Mouse (Mus musculus) neural tube, embryonic 15.5 days (tissue): ENCODE results near the gene Pank4. TPM values are rescaled to one million over a fixed set of nuclear protein-coding genes. Genes with fewer than 3 reads are reported as not detected.

Experiments used
- ATAC-seq: fragments of 200-750 bp; cut with Nextera tagmentation; 2 replicates; pipeline ENCODE4 v1.8.0; 2017; ENCODE audit warnings: mild to moderate bottlenecking, moderate TSS enrichment, moderate library complexity; ENCODE audit not compliant: low FRiP score
- H3K27ac ChIP-seq: fragments of 300-500 bp; sonication (generic); replicated peaks from 2 replicates; pipeline ENCODE4 v1.5.1; 2015; ENCODE audit warnings: mild to moderate bottlenecking, inconsistent platforms
- H3K27me3 ChIP-seq: fragments of 300-500 bp; sonication (generic); replicated peaks from 2 replicates; pipeline ENCODE4 v1.6.1; 2015; ENCODE audit warnings: inconsistent platforms
- H3K36me3 ChIP-seq: fragments of 300-500 bp; sonication (generic); 2 replicates; pipeline ENCODE4 v1.6.1; 2015; ENCODE audit warnings: inconsistent platforms
- H3K4me1 ChIP-seq: fragments of 300-500 bp; sonication (generic); 2 replicates; pipeline ENCODE4 v1.6.1; 2015; ENCODE audit warnings: inconsistent platforms
- H3K4me2 ChIP-seq: fragments of 300-500 bp; sonication (generic); 2 replicates; pipeline ENCODE4 v1.6.1; 2015; ENCODE audit warnings: inconsistent platforms, mild to moderate bottlenecking, moderate library complexity
- H3K4me3 ChIP-seq: fragments of 300-500 bp; sonication (generic); replicated peaks from 2 replicates; pipeline ENCODE4 v1.5.1; 2015; ENCODE audit warnings: mild to moderate bottlenecking, inconsistent platforms
- H3K9ac ChIP-seq: fragments of 300-500 bp; sonication (generic); replicated peaks from 2 replicates; pipeline ENCODE4 v1.6.1; 2015; ENCODE audit warnings: mild to moderate bottlenecking, inconsistent platforms
- H3K9me3 ChIP-seq: fragments of 300-500 bp; sonication (generic); replicated peaks from 2 replicates; pipeline ENCODE4 v1.6.1; 2016; ENCODE audit warnings: inconsistent platforms
- WGBS: fragments of 180-500 bp; shearing (Covaris S2); methylation state at CpG from one replicate; pipeline ENCODE4 v1.1.7; 2015; ENCODE audit warnings: mixed read lengths; 5-methylcytosine and 5-hydroxymethylcytosine counted together
- polyA plus RNA-seq: library from polyadenylated mRNA; unstranded; fragments of >200 nt; fragmentation: Nextera tagmentation; extraction: Ambion mirVana; gene quantifications from 2 replicates; pipeline ENCODE4 v1.2.1, GENCODE M21; 2015

Pank4 gene
- polyA plus RNA-seq, 1 experiment from 2014 or later, result 37.4 TPM

GRCm38 (mm10) chr4:154929088-154929660 lies 34.7 kb upstream of the Pank4 start:
- Histone ChIP-seq H3K4me2 (no peak overlapping the region), H3K9ac (no peak overlapping the region), H3K9me3 (no peaks in the 10 kb centered on the region), H3K4me3 (no peak overlapping the region), H3K36me3 (no peaks in the 10 kb centered on the region), H3K27me3 (no peaks in the 10 kb centered on the region), H3K27ac (no peak overlapping the region), H3K4me1 (no peaks in the 10 kb centered on the region)
- 76% methylated on average over 12 of the region's 12 CpGs for WGBS
- ATAC-seq, result no peak

- no peak for ATAC-seq
- no peaks in the 10 kb centered on the region; the same call in 1 of the 2 replicates for H3K4me1 ChIP-seq
- 66% methylated on average over 13 of the region's 13 CpGs for WGBS
- no peaks in the 10 kb centered on the region for H3K36me3 ChIP-seq
- H3K9ac ChIP-seq, result no peak overlapping the region
- no peak overlapping the region for H3K4me3 ChIP-seq
- H3K27ac ChIP-seq, result no peak overlapping the region
- no peak overlapping the region for H3K4me2 ChIP-seq
- H3K27me3 ChIP-seq, result no peaks in the 10 kb centered on the region
- no peaks in the 10 kb centered on the region for H3K9me3 ChIP-seq
Observed at GRCm38 (mm10) chr4:154933306-154933907, 30.5 kb upstream of the Pank4 start.

DNA sequence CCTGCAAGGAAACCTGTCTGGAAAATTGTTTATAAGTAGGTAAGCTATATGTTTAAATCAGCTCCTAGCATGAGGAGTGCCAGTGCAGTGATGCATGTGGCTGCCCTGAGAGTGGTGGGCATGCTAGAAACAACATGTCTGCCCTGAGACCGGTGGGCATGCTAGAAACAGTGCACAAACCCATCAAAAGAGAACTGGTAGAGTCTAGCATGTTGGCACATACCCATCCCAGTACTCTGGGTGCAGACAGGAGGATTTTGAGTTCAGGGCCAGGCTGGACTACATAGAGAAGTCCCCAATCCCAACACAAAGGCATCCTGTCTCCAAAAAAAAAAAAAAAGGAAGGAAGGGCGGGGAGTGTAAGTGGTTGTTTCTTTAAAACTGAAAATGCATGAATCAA lies 29.1 kb upstream of the Pank4 start:
- Histone ChIP-seq H3K4me1 (no peaks in the 10 kb centered on the region; the same call in 1 of the 2 replicates), H3K27ac (no peak overlapping the region), H3K27me3 (no peaks in the 10 kb centered on the region), H3K9me3 (no peaks in the 10 kb centered on the region), H3K9ac (no peak overlapping the region), H3K4me2 (no peak overlapping the region), H3K4me3 (no peak overlapping the region), H3K36me3 (no peaks in the 10 kb centered on the region)
- ATAC-seq, result no peak
- WGBS, result 88% methylated on average over 2 of the region's 2 CpGs

DNA sequence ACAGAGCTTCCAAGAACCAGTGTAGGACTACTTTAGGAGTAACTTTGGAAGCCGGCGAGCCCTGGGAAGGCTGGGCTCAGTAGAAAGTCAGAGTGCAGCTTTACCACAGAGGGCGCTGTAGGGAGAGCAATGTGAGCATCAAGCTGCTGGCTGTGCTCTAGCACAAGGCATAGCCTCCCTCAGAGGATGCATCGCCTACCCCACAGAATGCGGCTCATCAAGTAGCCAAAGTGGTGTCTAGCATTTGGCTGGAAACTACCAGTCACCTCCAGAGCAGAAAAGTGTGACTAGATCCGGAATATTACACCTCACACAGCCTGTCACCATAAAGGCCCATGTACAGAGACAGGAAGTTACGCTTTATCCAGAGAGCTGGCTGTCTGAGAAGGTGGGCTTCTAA lies 28.1 kb upstream of the Pank4 start:
- Histone ChIP-seq H3K27me3 (no peaks in the 10 kb centered on the region), H3K4me1 (no peaks in the 10 kb centered on the region; the same call in 1 of the 2 replicates), H3K36me3 (no peaks in the 10 kb centered on the region), H3K27ac (no peak overlapping the region), H3K4me3 (no peak overlapping the region), H3K9ac (no peak overlapping the region), H3K4me2 (no peak overlapping the region), H3K9me3 (no peaks in the 10 kb centered on the region)
- ATAC-seq, result no peak
- WGBS, result 83% methylated on average over 7 of the region's 7 CpGs

- no peak for ATAC-seq
- H3K4me1 ChIP-seq, result no peaks in the 10 kb centered on the region; the same call in 1 of the 2 replicates
- H3K9ac ChIP-seq, result no peak overlapping the region
- no peaks in the 10 kb centered on the region for H3K9me3 ChIP-seq
- H3K27ac ChIP-seq, result no peak overlapping the region
- no peak overlapping the region for H3K4me2 ChIP-seq
- 56% methylated on average over 8 of the region's 8 CpGs for WGBS
- H3K27me3 ChIP-seq, result no peaks in the 10 kb centered on the region
- no peak overlapping the region for H3K4me3 ChIP-seq
- no peaks in the 10 kb centered on the region for H3K36me3 ChIP-seq
Observed at GRCm38 (mm10) chr4:154936542-154937255, 27.2 kb upstream of the Pank4 start.

DNA sequence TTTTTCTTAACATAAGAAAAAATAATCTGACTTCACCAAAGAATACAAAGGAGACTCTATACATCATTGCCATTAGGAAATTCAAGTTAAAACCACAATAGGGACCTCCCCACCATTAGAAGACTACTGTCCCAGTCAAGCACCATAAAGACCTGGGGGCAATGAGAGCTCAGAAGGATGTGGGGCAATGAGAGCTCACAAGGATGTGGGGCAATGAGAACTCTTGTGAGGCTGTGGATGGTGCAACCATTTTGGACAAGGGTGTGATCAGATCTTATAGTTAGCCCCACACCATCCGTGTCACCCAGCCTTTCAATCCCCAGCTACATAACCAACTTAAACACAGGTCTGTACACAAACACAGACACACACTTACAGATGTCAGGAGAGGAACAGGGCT lies 26.2 kb upstream of the Pank4 start:
- Histone ChIP-seq H3K9me3 (no peaks in the 10 kb centered on the region), H3K4me1 (no peaks in the 10 kb centered on the region; the same call in 1 of the 2 replicates), H3K4me3 (no peak overlapping the region), H3K27me3 (no peaks in the 10 kb centered on the region), H3K27ac (no peak overlapping the region), H3K9ac (no peak overlapping the region), H3K36me3 (no peaks in the 10 kb centered on the region), H3K4me2 (no peak overlapping the region)
- no peak for ATAC-seq
- 87% methylated on average over 1 of the region's 1 CpGs for WGBS

- Histone ChIP-seq H3K4me1 (peaks cover 7% of the 10 kb centered on the region; the same call in 1 of the 2 replicates), H3K9me3 (no peaks in the 10 kb centered on the region), H3K27ac (no peak overlapping the region), H3K36me3 (no peaks in the 10 kb centered on the region), H3K27me3 (no peaks in the 10 kb centered on the region), H3K4me2 (no peak overlapping the region), H3K4me3 (no peak overlapping the region), H3K9ac (no peak overlapping the region)
- ATAC-seq, result no peak
- WGBS, result 87% methylated on average over 2 of the region's 2 CpGs
Observed at GRCm38 (mm10) chr4:154940156-154940555, 23.8 kb upstream of the Pank4 start.

- H3K4me3 ChIP-seq, result no peak overlapping the region
- H3K36me3 ChIP-seq, result no peaks in the 10 kb centered on the region
- ATAC-seq, result no peak
- no peak overlapping the region for H3K9ac ChIP-seq
- H3K27ac ChIP-seq, result no peak overlapping the region
- peaks cover 22% of the 10 kb centered on the region for H3K4me1 ChIP-seq
- H3K27me3 ChIP-seq, result no peaks in the 10 kb centered on the region
- no peaks in the 10 kb centered on the region for H3K9me3 ChIP-seq
- H3K4me2 ChIP-seq, result no peak overlapping the region
- WGBS, result 93% methylated on average over 5 of the region's 5 CpGs
Observed at GRCm38 (mm10) chr4:154941831-154942230, 22.1 kb upstream of the Pank4 start.

DNA sequence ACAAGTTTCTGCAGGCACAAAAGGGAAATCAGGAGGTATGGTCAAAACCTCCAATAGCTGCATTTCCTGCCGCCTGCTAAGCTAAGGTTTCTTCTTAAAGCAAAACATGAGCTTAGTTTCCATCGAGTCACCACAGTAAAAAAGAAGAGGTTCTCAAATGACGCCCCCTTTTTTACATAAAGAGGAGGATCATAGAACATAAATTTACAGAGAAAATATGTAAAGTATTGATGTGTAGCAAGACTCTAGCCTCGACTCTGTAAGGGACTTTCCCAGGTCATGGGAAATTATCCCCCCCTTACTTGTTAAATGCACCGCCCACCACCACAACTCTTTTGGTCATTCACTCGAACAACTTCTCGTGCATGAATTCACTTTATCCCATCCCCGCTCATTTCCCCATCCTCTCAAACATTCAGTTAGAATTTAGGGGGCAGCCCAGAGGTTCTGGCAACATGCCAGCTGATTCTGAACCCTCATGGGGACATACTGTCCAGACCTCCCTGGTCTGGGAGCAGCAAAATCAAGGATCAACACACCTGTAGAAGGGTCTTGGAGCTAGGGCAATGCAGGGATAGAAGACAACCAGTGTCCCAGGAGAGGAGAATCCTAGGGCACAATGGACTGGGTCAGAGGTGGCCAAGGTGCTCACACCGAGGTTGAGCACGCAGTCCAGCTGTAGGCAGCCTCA lies 21.1 kb upstream of the Pank4 start:
- Histone ChIP-seq H3K9ac (no peak overlapping the region), H3K4me1 (peaks cover 22% of the 10 kb centered on the region), H3K9me3 (no peaks in the 10 kb centered on the region), H3K4me3 (no peak overlapping the region), H3K36me3 (no peaks in the 10 kb centered on the region), H3K27ac (no peak overlapping the region), H3K4me2 (no peak overlapping the region), H3K27me3 (no peaks in the 10 kb centered on the region)
- no peak for ATAC-seq
- 88% methylated on average over 10 of the region's 10 CpGs for WGBS

GRCm38 (mm10) chr4:154943323-154944039 lies 20.4 kb upstream of the Pank4 start:
- ATAC-seq, result no peak
- 90% methylated on average over 6 of the region's 6 CpGs for WGBS
- H3K9me3 ChIP-seq, result no peaks in the 10 kb centered on the region

DNA sequence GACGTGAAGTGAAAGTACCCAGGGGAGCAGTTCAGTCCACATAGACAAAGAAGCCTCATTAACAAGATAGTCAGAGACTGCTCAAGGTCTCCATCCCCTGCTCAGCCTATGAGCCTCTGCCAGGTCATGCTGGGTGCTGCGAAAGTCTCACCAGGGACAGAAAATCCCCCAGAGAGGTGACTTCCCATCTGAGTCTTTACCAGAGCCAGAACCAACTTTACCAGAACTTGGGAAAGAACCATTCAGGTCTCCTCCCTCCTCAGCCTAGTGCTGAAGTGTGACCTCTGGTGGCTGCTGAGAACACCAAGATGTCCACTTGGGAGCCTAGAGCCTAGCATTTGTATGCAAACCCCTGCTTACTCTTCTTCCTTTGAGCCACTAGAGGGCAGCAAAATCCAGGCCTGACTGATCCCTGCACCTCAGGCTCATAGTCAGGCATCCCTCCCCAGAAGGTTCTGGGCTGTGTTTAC lies 19.8 kb upstream of the Pank4 start:
- H3K9me3 ChIP-seq, result no peaks in the 10 kb centered on the region
- H3K9ac ChIP-seq, result no peak overlapping the region
- WGBS, result 20% methylated on average over 2 of the region's 2 CpGs
- H3K27ac ChIP-seq, result no peak overlapping the region
- peak; percentile 52; the same call in 1 of the 2 replicates for ATAC-seq
- H3K4me1 ChIP-seq, result peaks cover 22% of the 10 kb centered on the region
- H3K36me3 ChIP-seq, result no peaks in the 10 kb centered on the region
- no peaks in the 10 kb centered on the region for H3K27me3 ChIP-seq
- H3K4me2 ChIP-seq, result no peak overlapping the region
- H3K4me3 ChIP-seq, result no peak overlapping the region

More at GRCm38 (mm10) chr4:154943323-154944039, 20.4 kb upstream of the Pank4 start:
- Histone ChIP-seq H3K9ac (no peak overlapping the region), H3K4me1 (peaks cover 22% of the 10 kb centered on the region), H3K27ac (no peak overlapping the region), H3K27me3 (no peaks in the 10 kb centered on the region), H3K36me3 (no peaks in the 10 kb centered on the region), H3K4me3 (no peak overlapping the region), H3K4me2 (no peak overlapping the region)
